Mouse (Mus musculus) lung, postnatal 10 days (tissue): Measurements from ENCODE around the gene Gm37240.

Source experiments
- DNase-seq: peaks from one replicate; pipeline ENCODE4 v3.0.0; 2021

The Gm37240 gene

GRCm38 (mm10) chr3:85480638-85481037 lies 406.7 kb downstream of the Gm37240 start:
- no peak for DNase-seq

DNA sequence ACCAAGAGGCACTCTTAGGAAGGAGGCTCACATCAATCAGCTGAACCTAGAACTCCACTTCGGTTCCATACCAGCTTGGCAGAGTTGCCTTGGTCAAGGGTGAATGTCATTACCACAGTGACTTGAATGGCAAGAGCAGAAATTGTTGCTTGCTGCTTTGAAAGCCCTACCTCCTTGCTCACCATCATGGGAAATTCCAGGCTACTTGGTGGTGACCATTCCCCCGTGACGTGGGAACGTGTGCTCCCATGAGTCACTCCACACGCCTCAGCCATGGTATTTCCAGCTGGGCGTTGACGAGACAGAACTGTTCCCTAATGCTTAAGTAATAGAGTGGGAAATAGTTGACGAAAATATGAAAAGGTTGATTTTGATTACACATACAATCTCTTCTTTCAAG lies 408.6 kb downstream of the Gm37240 start:
- no peak for DNase-seq

DNA sequence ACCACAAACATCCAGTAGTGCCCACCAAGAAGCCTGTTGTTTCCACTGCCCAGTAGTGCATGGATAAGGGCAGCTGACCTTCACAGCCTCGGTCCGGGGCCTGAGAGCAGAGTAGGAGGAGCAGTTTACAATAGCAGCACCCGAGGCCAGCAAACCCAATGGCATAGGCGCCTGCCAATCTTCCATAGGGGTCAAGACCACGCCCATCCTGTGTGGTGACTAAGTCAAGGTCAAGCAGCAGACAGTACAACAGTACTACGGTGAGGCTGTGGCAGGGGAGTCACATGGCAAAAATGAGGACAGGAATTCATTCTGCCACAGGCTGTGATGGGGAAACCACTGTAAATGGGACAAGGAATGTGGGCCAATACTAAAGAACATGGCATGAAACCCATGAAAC lies 417.6 kb downstream of the Gm37240 start:
- no peak for DNase-seq

DNA sequence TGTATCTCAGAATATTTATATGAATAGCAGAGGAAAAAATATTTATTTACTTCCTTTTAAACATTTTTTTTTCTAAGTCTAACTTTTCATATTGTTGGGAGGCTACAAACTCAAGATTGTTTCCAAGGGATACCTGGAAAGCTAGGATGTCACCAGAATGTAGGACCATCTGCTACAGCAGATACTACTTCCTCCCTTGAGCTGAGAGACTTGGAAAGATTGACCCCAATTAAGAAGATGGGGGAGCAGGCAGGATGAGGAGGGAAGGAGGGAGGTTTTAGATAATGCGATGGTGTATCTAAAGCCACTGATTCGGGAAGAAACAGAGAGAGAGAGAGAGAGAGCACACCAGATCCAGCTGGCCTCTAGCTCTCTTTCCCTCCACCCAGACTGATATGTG lies 418.3 kb downstream of the Gm37240 start:
- DNase-seq = no peak

DNA sequence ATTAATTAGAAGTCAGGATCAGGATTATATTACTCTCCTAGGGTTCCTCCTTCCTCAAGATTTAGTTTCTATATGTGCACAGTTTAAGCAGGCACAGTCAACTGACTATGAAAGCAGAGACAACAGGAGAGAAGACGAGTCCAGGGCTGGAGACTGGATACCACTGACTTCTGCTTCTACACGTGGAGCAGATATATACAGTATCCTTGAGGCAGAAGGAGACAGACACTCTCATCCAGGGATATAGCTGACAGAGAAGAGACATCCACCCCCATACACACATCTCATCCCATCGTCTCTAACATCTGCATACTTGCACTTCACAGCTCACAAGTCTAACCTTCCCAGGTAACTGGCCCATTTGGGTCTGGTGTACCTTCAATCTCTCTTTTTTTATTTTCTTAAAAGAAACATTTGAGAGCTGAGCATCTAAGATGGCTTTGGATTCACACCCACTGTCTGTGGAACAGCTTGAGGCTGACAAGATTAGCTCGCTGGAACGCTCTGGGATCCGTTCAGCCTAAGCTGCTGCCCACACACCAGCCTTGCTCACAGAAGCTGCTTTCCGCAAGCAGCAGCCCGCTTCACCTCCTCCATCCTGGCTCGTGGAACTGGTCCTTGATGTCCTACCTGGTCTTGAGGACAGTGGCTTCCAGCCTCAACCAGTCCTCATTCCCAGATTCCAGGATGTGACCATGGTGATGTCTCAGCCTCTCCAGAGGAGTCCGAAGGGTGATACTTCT lies 421.9 kb downstream of the Gm37240 start:
- no peak for DNase-seq

DNA sequence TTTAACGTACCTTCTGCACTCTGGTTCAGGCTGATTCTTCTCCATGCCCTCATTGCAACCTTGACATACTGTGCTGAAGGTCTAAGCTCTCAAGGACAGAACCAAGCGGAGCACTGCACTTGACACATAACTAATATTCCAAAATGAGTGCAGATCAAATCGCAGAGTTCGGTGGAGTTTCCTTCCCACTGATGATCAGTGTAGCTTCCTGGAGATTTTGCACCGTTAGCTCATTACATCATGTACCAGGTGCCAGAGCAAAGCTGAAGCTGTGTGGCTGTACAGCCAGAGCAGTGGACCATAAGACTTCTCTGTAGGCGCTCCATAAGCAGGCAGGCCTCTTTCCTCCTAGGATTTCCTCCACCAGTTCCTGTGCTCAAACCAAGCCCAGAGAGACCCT lies 427.3 kb downstream of the Gm37240 start:
- no peak for DNase-seq

DNA sequence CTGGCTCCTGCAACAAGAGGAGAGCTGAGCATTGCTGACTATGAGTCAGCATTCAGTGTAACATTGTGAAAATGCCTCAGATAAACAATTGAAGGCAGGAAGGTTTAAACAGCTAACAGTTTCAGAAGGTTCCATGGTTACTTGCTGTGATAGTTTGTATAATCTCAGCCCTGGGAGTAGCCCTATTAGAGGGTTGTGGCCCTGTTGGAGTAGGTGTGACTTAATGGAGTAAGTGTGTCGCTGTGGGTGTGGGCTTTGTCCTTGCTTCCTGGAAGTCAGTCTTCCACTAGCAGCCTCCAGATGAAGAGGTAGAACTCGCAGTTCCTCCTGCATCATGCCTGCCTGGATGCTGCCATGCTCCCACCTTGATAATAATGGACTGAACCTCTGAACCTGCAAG lies 430.3 kb downstream of the Gm37240 start:
- DNase-seq = no peak

- DNase-seq = no peak
These were observed 431.9 kb downstream of the Gm37240 start for GRCm38 (mm10) chr3:85455453-85455852.

GRCm38 (mm10) chr3:85454001-85454400 lies 433.3 kb downstream of the Gm37240 start:
- DNase-seq = no peak

DNA sequence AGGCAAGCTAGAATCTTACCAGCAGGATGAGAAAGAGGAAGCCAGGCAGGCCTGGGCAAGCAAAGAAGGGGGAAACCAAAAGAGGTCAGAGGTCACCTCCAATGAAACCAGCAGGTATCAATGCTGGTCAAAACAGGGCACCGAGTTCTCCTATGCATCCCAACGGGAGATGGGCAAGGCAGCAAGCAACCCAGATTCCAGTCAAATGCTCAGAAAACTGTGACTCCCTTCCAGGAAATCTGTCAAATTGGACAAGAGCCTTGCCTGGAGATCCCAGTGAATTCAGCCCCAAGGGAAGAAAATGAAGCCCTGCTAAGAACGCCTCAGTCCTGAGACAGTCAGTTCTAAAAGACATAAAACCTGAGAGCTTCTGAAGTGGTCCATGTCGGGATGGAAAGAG lies 437.9 kb downstream of the Gm37240 start:
- DNase-seq = no peak

DNA sequence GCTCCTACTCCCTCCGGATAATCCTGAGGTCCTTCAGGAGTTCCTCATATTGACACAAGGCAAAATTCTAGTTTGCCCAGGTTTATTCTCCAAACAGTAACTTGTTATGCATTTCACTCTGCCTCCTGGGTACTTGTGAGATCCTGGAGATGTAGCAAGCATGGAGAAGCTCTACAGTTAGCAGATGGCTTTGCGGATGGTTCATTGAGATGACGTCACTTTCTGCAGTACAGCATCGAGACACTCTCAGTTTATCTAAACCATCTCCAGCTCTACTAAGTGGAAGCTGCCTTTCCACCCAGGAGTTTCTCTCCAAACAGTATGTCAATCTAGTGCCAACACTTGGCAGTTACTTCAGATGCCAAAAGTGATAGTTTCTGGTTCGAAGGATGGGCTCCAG lies 444.5 kb downstream of the Gm37240 start:
- DNase-seq = no peak

- no peak for DNase-seq
These were observed 445.1 kb downstream of the Gm37240 start for GRCm38 (mm10) chr3:85442261-85442660.

DNA sequence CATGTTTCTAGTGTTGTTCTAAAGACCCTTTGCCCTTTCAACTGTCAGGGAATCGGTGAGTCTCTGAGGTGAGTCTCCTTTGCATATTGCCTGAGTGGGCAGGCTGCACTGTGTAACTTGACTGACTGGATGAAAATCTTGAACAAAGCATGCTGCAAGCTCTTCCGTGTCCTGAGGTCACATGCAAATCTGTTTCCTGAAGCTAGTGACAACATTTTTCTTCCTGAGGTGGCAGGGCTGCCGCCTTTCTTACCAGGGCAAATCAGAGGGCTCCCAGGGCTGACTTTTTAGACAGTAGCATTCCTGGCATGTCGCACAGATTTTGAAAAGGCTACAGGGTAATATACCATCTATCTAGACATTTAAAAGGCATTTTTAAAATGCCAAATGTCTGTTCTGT lies 451.9 kb downstream of the Gm37240 start:
- DNase-seq = no peak

GRCm38 (mm10) chr3:85431208-85431607 lies 456.1 kb downstream of the Gm37240 start:
- no peak for DNase-seq

- no peak for DNase-seq
These were observed 463.8 kb downstream of the Gm37240 start for GRCm38 (mm10) chr3:85423376-85423997.

- DNase-seq = no peak
These were observed 465.9 kb downstream of the Gm37240 start for GRCm38 (mm10) chr3:85421403-85421802.

DNA sequence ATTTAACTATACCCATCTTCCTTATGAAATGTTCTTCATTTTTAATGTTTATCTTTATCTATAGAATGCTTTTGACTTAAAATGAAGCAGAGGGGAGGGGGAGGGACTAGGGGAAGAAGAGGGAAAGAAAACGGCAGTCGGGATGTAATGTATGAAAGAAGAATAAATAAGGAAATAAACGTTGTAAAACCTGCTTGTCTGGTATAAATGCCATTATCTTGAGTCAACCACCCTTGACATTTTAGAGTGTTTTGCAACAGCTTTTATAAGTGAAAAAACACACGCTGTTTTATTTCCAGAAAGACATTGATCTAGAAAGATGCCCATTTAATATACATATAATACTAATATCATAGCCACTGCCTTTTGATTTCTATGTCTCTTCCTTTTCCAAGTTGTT lies 469.7 kb downstream of the Gm37240 start:
- no peak for DNase-seq

GRCm38 (mm10) chr3:85398841-85399240 lies 488.5 kb downstream of the Gm37240 start:
- no peak for DNase-seq

DNA sequence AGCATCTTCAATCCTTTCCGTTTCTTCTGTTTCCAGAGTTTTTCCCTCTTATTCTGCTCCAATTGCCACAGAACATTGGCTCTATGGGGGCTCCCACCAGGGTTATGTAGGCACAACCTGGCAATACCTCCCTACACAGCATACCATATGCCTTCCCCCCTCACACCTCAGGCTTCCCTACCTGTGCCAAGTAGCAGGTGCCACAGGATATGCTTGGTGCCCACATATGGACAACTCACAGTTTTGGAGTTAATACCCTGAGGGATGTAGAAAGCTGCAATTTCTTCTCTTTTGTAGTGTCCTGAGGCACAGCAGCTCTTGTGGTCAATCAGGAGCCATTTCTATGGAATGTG lies 488.9 kb downstream of the Gm37240 start:
- no peak for DNase-seq

GRCm38 (mm10) chr3:85397816-85398482 lies 489.4 kb downstream of the Gm37240 start:
- no peak for DNase-seq

DNA sequence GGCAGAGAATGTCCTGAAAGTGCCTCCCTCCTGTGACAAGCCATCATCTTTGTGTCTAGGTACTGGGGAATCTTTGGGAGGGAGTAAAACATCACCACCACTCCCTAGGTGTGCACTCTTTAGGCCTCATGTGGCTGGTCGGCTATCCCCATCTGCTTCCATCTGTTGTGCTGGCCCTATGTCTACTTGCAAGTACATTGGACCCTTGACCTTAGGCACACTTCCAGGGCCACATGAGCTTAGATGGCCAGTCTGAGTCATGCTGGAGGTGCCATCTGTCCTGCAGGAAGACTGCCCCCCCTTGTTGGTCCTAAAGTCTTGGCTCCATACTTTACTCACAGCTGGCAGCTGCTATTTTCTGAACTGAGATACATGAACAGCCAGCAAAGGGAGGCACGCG lies 493.9 kb downstream of the Gm37240 start:
- DNase-seq = no peak

GRCm38 (mm10) chr3:85391756-85392155 lies 495.6 kb downstream of the Gm37240 start:
- no peak for DNase-seq

DNA sequence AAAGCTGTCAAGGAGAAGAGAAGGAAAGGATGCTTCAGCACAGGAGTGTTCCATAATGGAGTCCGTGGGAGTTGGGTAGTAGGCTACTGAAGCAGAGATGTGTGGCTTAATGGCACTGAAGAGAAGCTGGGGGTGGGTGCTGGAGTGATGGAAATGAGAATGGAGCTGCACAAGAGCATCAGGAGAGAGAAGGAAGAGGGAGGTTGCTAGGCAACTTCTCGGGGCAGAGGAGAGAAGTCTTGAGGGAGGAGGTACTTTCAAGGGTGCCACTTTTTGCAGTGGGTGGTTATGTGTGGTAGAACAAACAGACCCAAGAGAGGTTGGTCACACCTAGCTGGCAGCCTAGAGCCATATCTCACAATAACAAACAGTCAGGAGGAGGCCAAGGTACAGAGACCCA lies 496.2 kb downstream of the Gm37240 start:
- DNase-seq = no peak

- no peak for DNase-seq
These were observed 501.9 kb downstream of the Gm37240 start for GRCm38 (mm10) chr3:85385371-85385770.
